Comparison of ENCODE assay signal across 26 mouse cellular contexts in the genomic region with DNA sequence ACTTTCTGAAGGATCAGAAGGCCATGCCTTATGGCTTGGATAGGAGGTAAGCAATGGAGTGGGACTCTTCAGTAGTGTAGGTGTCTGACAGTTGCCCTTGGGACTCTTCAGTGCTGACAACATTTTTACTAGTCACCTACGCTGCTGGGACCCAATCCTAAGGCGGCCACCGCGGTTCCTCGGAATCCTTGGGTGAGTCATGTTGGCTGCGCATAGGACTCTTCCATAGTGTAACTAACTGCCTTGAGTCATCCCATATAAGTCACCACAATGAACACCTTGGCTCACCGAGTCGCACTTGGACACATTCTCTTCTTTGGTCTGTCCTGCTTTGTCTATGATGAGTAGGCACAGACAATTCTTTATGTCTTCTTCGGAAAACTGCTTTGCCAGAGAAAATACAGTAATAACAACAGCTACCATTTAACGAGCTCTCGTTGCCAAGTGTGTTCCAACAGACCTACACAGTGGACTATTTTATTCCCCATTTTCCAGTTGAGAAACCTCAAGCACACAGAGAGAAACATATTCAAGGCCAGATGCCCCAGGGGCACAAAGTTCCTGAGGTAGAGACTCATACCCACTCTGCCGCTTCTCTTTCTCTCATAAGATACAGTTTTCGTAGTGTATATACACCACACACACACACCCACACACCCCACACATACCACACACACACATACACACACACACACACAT. TPM values are rescaled to one million over a fixed set of nuclear protein-coding genes. Genes with fewer than 3 reads are reported as not detected.
DNase-seq lines count a peak whose midpoint lies in the region; ATAC-seq lines count a peak whose summit lies in the region.
"Had no signal": no experiment of that assay in that cellular context is flagged by ENCODE, and none has a peak within 500 bp of the region (broad histone marks: within the 10 kb centered on the region; RNA-seq: fewer than 3 reads in every experiment).

No protein-coding gene starts in this region.

- peaks cover 9% of the 10 kb centered on the region for H3K9me3 ChIP-seq in heart, embryonic 12.5 days (replicated peaks)
- H3K9me3 ChIP-seq: embryonic facial prominence, embryonic 15.5 days; forebrain, embryonic 13.5 days; heart, embryonic 15.5 days; hindbrain, embryonic 13.5 days had no signal

- no peak for ATAC-seq in heart, embryonic 12.5 days (ENCODE audit: insufficient number of reproducible peaks, low FRiP score)
- ATAC-seq: activated CD4-positive, CD25-positive, alpha-beta regulatory T cell, adult 4 months; CD4-positive, CD25-positive, alpha-beta regulatory T cell, adult 4 months; forebrain, embryonic 13.5 days; hindbrain, postnatal 0 days had no signal

- H3K4me3 ChIP-seq in heart, embryonic 12.5 days = no peak overlapping the region
- H3K4me3 ChIP-seq: embryonic facial prominence, embryonic 15.5 days; forebrain, embryonic 13.5 days; gastrocnemius, adult 2 months; heart, embryonic 10.5 days; heart, embryonic 15.5 days; hindbrain, embryonic 13.5 days had no signal

- no peaks in the 10 kb centered on the region for H3K36me3 ChIP-seq in heart, embryonic 12.5 days
- H3K36me3 ChIP-seq: embryonic facial prominence, embryonic 15.5 days; G1E; heart, embryonic 10.5 days; heart, embryonic 15.5 days; hindbrain, embryonic 13.5 days had no signal

- H3K4me2 ChIP-seq in heart, embryonic 12.5 days = no peak overlapping the region
- H3K4me2 ChIP-seq: embryonic facial prominence, embryonic 15.5 days; forebrain, embryonic 13.5 days; heart, embryonic 15.5 days; hindbrain, embryonic 13.5 days had no signal

- 92% methylated on average over 13 of the region's 13 CpGs for whole genome bisulfite sequencing in heart, embryonic 12.5 days

- no peak overlapping the region for H3K27ac ChIP-seq in heart, embryonic 12.5 days (ENCODE audit: poor library complexity, severe bottlenecking)
- H3K27ac ChIP-seq: embryonic facial prominence, embryonic 15.5 days; forebrain, embryonic 13.5 days; gastrocnemius, adult 2 months; heart, embryonic 10.5 days; heart, embryonic 15.5 days; hindbrain, embryonic 13.5 days; hindbrain, postnatal 0 days had no signal

- no peaks in the 10 kb centered on the region for H3K27me3 ChIP-seq in heart, embryonic 12.5 days (replicated peaks)
- H3K27me3 ChIP-seq: embryonic facial prominence, embryonic 15.5 days; forebrain, embryonic 13.5 days; heart, embryonic 15.5 days; hindbrain, embryonic 13.5 days had no signal

- DNase-seq in heart, adult 11 months = peak; percentile 76
- peak; percentile 76 for DNase-seq in 3134 (ENCODE audit: extremely low read depth, insufficient read length, low spot score)
- DNase-seq in Muller cell, postnatal 12 days (ENCODE audit: inconsistent ontology term) = peak; percentile 85
- peak; percentile 93 for DNase-seq in fat pad, adult 2 months (ENCODE audit: extremely low read depth, low read depth, low spot score)
- DNase-seq in cerebellum, postnatal 25 days = no peak
- no peak for DNase-seq in urinary bladder, postnatal 36 days (ENCODE audit: low spot score in 2 of 2)
- DNase-seq: adrenal gland, postnatal 14 days; B cell, adult 2 months; cerebellum, adult 2 months; cerebellum, postnatal 10 days; embryo, embryonic 11 days; gastrocnemius, adult 2 months; gastrocnemius, postnatal 25 days; heart, adult 18-20 months; heart, postnatal 14 days; kidney, adult 11 months had no signal

- no peaks in the 10 kb centered on the region for H3K4me1 ChIP-seq in heart, embryonic 12.5 days (replicated peaks)
- H3K4me1 ChIP-seq: embryonic facial prominence, embryonic 15.5 days; forebrain, embryonic 13.5 days; heart, embryonic 10.5 days; heart, embryonic 15.5 days; hindbrain, embryonic 13.5 days had no signal

- H3K9ac ChIP-seq in heart, embryonic 12.5 days = no peak overlapping the region
- H3K9ac ChIP-seq: embryonic facial prominence, embryonic 15.5 days; forebrain, embryonic 13.5 days; heart, embryonic 15.5 days; hindbrain, embryonic 13.5 days had no signal

RNA-seq across cellular contexts. Expression of gene Papss1, which starts 23.2 kb away (rescaled TPM):
- 41.0 and 43.4 TPM in 2 replicates for polyA plus RNA-seq in heart, embryonic 12.5 days (2016; fragmentation: Nextera tagmentation; extraction: Ambion mirVana)

RNA-seq across cellular contexts. Expression of gene Sgms2, which starts 50.2 kb away (rescaled TPM):
- 0.71 and 0.87 TPM in 2 replicates for polyA plus RNA-seq in heart, embryonic 12.5 days (2016; fragmentation: Nextera tagmentation; extraction: Ambion mirVana)
- polyA plus RNA-seq: activated CD4-positive, CD25-positive, alpha-beta regulatory T cell, adult 4 months; CD4-positive, CD25-positive, alpha-beta regulatory T cell, adult 4 months; G1E had no signal

Comparison
In these comparisons a context has a peak if more than half of its experiments do, and no peak if none do; other contexts are left out.
1. DNase-seq: peak in heart, adult 11 months (single experiment), 3134 (single experiment), Muller cell, postnatal 12 days (single experiment) and fat pad, adult 2 months (single experiment); none in cerebellum, postnatal 25 days (0 of 2) and urinary bladder, postnatal 36 days (0 of 2).